Mouse (Mus musculus) liver (tissue): ENCODE measurements at regions not wholly inside any gene's neighbourhood (a gene's known extent, or its start where the extent isn't known, plus 50 kb on each side); places are given as distances from the start of the nearest gene placed in this dataset.
"Not testable (repeated sequence)": the region's sequence is repeated elsewhere in the genome, so short reads cannot be mapped to it uniquely, and the experiment has no call there.

ENCODE experiments used
- DNase-seq: peaks from one replicate; pipeline ENCODE4 v3.0.0-alpha.2; 2020; ENCODE audit warnings: mixed read lengths

DNA sequence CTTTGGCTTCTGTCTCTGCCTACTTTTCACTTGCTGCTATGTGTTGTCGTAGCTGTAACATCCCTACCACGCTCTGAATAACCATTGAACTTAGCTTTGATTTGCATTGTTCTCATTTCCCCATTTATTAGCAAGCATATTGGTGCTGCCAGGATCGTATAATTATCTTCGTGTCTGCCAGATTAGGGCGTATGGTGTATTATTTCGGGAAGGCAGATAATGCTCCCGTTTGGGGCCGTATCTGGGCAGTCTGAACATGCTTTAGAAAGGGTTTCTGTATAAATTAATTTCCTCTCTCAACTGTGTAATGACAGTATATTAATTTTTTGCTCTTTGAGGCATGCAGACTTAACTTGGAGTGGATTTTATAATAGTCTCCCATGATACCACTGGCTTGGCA lies 116.5 kb upstream of the Stt3b start:
- no peak for DNase-seq

DNA sequence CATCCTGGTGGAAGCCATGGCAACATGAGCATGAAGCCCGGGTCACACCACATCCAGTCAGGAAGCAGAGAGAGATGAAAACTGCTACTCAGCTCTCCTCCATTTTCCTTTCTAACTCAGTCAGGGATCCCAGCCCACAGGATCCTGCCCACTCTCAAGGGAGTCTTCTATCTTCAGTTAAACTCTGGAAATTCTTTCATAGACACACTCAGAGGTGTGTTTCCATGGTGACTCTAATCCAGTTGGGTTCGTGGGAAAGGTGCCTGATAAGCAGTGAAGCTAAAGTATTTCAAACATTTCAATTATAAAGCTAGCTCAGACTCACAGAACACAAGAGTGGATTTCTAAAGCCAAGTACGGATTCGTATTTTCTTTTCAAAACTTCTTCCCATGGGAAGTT lies 120.0 kb upstream of the Stt3b start:
- no peak for DNase-seq

DNA sequence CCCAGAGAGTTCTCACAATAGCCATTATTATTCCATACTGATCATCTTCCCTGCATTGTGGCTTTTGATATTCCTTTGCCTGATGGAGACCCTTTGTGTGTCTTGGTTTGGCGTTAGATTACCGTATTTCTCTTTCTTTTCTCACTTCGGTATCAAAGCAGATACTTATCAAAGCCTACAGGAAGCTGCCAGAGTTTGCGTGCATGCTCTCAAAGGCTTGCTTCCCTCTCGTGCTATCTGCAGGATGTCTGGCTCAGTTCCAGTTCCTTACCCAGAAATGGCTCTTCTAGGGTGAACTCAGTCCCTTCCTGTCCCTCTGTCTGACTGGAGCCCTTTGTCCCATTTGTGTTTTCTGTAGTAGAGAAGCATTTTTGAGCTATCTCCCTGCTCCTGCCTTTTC lies 124.5 kb upstream of the Stt3b start:
- no peak for DNase-seq

DNA sequence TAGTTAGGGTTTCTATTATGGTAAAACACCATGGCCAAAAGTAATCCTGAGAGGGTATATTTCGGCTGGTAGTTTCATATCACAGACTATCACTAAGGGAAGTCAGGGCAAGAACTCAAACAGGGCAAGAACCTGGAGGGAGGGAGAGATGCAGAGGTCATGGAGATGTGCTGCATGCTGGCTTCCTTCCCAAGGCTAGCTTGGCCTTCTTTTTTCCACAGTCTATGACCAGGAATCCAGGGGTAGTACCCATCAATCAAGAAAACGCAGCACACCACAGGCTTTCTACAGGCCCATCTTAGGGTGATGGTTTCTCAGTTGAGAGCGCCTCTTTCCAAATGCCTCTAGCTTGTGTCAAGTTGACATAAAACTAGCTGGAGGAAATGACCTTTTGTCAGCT lies 126.1 kb upstream of the Stt3b start:
- DNase-seq = no peak

DNA sequence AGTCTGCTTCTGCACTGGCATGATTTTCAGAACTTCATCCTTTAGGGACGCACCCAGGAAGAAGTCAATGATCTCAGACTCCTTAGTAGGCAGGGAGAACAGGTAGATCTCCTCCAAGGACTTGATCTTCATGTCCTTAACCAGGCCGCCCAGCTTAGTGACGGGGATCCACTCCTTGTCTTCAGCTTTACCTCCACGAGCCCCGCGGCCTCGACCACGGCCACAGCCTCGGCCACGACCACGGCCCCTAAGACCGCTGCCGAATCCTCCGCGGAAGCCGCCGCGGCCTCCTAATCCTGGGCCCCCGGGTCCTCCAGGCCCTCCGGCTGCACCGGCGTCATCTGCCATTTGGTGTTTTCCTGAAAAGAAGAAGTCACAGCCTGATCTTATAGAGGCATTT lies 128.0 kb upstream of the Stt3b start:
- DNase-seq = not testable (repeated sequence)

DNA sequence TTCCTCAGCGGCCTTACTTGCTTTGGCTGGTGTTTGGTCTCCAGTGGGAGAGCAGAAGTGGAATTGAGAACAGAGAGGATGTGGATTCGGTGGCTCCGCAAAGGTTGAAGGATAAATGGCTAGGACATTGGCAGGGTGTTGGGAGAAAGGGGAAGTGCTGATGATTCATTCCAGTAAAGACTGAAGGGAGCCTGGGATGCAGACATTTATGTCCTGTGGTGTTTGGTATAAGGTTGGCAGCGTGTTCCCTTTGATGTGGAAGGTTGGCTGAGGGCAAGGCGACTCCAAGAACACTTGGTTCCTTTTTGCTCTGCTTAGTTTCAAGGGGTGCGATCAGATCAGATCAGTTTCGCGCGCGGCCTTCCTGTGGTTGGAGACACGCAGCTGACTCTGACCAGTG lies 136.5 kb upstream of the Stt3b start:
- DNase-seq = no peak

DNA sequence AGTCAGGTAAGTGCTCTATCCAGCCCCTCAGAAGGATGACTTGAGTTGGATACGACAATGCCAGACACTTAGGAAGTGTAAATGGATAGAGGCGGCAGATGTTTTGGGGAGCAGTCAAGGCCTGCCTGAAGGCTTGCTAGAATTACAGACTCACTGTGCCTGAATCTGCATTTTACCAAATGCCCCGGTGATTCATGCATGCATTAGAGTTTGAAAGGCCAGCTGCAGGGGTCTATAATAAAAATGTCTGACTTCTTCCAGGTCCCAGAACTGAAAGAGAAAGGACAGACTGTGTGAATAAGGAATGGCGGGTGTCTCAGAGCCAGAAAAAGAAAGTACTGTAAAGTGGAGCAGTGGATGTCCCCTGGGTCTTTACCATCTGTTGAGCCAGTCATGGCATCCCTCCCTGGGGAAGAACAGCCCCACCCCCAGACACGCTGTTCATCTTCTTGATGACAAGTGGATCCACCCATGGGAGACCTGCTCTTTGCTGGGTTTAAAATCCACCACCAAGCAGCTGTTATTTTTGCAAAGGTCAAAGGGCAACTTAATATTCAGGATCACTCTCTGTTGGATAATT lies 140.6 kb upstream of the Stt3b start:
- DNase-seq = no peak

DNA sequence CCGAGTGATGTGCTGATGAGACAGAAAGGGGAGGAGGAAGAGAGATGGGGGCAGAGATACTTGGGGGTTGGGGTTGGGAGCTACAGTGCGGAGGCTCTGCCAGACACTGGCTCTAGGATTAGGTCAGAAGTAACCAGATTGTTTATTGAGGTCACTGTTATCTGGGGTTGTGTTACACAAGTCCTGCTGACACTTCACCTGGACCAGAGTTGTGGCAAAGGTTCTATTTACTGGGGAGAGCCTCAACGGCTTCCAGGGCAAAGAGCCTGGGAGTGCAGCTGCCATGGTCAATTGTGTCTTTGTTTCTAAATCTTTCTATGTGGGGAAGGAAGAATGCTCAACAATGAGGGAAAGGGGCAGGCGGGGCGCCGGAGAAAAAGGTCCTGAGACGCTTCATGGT lies 144.6 kb upstream of the Stt3b start:
- DNase-seq = no peak

DNA sequence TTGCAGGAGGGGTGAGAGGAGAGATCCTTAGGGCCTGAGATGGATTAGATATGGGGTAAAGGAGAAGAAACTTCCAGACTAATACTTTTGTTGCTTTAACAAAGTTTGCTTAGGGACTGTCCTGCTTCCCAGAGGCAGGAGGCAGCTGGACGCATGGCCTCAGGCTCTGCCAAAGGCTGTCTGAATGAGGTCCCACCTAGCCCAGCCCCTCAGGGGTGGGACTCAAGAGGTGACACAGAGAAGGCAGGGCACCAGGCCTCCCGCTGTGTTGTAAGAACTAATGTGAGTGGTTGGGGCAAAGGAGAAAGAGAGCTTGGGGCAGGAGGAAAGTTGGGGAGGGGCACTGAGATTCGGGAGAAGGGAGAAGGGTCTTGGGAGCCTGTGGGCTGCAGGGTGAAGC lies 145.9 kb upstream of the Stt3b start:
- DNase-seq = peak; percentile 25

DNA sequence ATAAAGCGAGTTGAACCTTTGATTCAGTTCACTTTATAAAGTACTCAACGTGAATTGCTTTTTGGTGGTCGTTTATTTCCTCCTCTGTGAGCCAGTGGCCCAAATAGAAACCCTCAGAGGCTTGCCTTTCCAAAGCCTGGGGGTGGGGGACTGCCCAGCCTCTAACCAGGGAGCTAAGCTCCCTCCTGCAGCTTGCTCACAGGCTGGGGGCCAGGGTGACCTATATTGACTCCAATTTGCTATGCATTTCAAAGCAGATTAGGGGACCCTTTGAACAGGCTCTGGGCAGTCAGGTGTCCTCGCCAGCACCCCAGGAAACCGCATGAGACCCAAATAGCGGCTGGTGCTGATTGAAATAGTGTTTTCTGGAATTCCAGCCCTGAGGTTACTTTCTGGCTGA lies 146.4 kb upstream of the Stt3b start:
- no peak for DNase-seq

DNA sequence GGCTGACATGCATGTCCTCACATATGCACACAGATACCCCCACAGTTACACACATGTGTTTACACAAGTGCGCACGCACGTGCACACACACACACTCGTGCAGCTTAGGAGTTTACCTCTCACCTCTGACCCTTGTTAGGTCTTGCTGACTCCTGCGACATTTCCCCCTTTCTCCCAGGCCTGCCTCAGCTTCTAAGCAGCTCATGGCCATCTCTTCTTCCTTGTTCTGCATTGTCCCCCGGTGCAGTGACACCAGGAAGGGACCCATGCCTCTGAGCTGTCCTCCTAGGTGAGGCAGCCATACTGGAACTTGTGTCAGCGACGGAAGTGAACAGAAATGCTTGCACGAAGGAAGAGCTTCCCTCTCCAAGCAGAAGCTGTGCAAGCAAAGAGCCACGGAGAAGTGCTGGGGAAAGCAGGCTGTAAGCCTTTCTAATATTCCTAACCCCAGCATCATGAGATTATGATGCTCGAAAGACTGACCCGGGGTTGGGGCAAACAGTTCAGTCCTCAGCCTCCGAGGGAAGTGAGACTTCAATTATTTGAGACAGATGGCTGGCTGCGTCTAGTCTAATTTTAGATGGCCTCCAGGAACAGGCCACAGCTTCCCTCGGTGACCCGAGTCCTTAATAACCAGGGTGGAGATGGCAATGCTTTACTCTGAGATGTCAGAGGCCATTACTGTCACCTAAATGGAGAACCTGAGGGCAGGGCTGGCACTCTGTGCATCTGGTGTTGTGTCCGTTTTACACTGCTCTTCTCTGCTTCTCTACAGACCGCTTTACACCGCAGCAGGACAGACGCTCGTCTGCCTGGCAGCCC lies 147.9 kb upstream of the Stt3b start:
- no peak for DNase-seq

DNA sequence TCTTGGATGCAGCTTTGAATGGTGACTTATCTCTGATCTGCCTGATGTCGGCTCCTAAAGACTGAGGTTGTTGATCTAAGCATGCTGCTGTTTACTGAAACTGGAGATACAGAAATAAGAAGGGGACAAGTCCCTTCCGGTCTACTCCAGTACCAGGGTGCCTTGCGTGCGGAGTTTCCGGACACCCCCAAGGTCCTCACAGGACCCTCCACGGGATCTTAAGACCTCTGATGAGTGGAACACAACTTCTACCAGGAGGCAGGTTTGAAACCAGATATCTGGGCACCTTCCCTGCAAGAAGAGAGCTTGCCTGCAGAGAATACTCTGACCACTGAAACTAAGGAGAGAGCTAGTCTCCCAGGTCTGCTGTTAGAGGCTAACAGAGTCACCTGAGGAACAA lies 148.9 kb upstream of the Stt3b start:
- DNase-seq = not testable (repeated sequence)

DNA sequence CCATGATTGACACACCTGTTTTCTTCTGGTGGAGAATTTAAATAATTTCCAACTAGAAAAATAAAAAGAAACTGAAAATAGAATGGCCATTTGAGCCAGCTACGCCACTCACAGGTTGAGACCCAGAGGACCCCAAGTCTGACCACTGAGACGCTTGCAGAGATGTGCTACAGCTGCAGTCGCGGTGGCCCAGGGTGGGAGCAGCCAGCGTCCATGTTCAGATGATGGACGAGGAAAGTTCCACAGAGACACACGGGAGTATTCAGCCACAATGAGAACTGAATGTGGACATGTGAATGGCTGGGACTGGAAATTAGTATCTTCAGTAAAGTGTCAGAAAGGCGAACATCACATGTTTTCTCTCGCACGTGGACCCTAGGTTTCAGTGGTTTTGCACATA lies 155.1 kb upstream of the Stt3b start:
- no peak for DNase-seq

DNA sequence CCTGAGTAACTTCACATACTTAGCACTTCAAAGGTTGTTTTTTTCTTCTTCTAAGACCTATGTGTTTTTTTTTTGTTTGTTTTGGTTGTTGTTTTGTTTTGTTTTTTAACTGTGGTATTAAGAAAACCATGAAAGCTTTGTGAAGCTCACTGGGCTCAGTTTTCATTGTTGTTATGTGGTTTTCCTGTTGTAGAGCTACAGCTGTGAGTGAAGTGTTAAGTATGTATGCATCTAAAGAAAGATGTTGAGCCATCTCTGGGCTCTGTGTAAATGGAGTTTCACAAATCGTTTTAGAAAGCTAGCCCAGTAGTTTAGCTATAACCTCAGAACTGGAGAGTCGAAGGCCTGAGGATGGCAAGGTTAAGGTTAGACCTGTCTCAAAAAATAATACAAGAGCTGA lies 158.4 kb upstream of the Stt3b start:
- no peak for DNase-seq

DNA sequence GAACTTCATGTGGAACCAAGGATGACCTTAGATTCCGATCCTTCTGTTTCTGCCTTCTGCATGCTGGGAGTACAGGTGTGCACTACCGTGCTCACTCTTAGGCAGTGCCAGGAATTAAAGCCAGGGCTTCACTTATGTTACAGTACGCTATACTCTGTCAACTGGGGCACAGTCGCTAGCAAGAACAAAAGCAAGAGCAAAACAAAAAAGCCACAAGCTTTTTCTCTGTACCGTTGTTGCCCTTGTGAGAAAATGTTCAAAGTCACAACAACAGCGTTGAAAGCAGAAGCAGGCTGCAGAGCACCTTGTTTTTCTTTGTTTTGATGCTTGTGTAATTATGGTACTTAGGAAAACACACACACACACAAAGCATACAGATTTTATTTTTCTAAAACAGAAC lies 161.4 kb upstream of the Stt3b start:
- no peak for DNase-seq

DNA sequence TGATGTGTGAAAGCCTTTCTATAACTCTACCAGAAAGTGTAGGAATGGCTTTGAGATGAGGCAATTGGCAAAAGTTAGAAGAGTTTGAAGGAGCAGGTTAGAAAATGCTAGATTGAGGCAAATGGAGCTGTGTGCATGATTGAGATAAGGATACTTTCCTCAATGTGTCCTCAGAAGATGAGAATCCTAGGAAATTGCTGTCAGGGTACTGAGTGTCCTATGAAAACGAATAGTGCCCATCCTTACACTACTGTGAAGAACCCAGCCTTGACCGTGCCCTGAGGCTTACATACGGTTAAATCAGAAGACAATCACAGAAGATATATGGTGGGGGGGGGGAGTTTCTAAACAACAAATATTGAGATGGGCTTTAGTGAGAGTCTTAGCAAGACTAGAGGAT lies 162.8 kb upstream of the Stt3b start:
- no peak for DNase-seq

DNA sequence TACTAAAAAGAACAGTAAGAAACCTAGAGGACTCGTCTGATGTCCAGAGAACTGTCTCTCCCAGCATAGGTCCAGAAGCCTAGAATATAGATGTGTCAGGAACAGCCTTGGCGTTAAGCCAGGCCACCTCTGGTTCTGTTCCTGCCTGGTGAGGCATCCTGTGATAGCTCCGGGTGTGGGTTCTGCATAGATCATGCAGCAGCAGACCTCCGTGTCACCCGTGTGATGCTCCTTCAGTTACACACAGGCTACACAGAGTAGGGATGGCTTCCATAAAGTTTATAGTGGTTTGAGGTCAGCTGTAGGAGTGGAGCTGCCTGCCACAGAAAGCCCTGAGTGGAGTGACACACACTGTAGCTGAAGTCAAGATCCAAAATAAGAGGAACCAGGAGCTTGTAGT lies 163.6 kb upstream of the Stt3b start:
- peak; percentile 17 for DNase-seq

DNA sequence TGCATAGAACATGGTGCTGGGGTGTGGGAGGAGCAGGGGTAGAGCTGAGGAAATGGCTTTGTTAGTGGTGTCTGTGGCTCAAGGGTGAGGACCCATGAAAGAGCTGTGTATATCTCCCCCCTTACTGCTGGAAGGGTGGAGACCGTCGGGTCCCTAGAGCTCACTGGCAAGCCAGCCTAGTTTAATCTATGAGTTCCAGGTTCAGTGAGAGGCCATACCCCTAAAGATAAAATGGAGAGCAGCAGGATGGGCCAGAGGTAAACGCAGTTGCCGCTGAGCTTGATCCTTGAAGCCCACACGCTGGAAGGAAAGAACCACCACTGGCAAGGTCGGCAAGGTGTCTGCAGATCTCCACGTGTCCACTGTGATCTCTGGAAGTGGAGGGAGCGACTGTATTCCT lies 164.1 kb upstream of the Stt3b start:
- peak; percentile 39 for DNase-seq

DNA sequence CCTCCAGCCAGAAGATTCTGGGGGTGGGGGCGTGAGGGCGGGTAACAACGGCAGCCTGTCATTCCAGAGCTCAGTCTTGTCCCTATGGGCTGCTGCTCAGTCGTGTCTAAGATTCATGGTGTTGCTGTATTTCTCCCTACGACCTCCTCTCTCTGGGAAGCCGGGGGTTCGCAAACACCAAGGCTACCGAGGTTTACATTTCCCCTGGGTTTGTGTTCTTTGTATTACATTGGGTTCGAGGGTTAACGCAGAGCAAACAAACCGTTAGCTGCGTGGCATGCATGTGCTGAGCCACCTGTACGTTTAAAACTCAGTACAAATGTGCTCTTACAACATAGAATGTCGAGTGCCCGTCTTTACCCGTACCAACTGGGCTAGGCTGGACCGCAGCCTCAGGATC lies 166.0 kb upstream of the Stt3b start:
- peak; percentile 19 for DNase-seq

DNA sequence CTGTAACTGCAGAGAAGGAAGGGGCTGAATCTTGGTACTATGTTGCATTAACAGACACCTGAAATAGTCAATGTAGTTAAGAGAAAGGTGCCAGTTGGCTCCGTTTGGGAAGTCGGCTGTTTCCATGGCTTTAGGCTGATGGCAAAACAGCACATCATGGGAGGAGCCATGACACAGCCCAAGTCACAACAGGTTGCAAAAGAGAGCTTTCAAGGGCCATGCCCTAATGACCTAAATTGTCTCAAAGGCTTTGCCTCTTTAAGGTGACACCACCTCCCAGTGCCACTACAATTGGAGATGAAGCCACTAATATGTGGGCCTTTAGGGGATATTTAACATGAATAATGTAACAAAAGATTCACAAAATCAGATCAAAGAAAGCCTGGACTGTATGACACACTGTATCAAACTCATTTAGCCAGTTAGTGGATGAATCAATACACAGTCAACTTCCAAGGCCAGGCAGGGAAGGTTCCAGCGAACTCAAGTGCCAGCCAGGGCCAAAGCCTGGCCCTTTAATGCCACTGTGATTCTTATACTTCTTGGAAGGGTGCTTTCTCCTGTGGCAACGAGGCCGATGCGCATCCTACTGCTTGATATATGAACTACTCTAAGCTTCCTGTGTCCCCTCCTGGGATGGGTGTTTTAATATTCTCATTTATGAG lies 167.5 kb upstream of the Stt3b start:
- no peak for DNase-seq

DNA sequence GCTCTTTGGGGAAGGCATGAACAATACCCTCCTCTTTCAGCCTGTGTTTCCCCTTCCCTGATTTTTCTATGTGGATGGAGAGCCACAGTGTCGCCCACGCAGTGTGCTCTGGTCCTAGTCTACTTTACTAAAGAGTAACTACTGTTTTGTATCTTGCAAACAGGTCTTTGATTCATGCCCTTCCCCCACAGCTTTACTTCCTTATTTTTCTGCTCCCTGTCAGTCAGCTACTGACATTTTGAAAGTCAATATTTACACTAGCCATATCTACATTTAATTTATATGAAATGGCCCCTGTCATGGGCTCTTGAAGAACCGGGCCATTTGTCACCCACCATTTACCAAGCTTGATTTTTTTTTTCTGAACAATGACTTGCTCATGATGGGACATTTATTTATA lies 168.7 kb upstream of the Stt3b start:
- DNase-seq = no peak

DNA sequence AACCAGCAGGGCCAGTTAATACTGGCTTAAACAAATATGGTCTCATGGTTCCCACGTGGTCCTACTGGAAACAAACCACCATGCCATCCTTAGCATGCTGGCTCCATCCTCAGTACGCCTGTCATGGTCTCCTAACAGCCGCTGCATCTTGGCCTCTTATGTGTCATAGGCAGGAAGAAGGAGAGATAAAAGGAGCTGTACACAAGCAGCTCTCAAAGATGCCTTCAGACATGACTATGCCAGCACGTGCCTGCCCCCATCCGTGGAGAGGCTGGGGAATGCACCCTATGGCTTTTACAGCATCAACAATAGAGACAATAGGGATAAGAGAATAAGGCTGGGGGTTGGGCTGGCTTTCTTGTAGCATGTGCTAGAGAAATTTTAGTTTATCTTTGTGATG lies 171.0 kb upstream of the Stt3b start:
- DNase-seq = no peak

DNA sequence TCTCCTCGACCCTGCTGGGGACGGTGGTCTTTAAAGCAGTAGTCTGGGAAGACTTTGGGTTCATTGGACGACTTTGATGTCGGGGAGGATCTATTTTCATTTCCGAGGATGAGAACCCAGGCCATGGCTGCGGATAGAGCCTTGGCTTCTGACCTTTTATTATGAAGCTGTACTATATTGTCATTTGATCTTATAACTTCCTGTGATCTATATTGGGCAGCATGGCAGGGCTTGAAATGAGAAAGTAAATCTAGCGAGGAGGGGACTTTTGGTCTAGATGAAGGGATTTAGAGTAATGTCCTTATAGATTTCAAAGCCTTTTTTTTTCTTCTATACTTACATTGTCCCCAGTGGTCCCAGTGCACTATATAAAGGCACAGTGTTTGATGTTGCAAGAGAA lies 172.8 kb upstream of the Stt3b start:
- no peak for DNase-seq

DNA sequence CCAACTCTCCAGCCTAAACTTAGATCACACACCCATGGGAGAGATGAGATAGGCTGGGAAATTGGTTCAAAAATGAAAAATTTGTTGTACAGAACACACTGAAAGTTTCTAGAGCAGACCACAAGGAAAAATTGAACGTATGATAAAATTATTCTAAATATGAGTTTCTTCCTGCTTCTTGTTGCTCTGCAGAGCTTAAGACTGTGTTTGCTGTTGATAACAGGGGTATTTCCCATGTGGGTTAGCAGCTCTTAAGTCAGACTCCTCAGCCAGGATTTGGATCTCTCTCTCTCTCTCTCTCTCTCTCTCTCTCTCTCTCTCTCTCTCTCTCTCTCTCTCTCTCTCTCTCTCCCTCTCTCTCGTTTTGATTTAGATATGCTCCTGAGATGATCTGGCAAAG lies 173.5 kb upstream of the Stt3b start:
- DNase-seq = no peak

DNA sequence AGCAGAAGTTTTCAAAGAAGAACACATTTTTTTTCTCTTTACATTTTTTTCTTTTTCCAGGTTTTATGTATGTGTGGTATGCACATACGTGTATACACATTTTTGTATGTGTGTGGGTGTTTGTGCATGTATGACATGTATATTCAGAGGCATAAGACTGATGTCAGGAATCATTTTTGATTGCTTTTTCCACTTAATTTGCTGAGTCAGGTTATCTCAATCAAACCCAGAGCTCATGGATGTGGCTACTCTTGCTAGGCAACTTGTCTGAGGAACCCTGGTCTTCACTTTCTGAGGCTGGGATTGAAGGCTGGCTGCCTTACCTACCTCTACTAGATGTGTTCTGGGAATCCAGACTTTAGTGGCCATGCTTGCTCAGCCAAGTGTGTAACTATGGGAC lies 174.2 kb upstream of the Stt3b start:
- DNase-seq = no peak
